ENCODE assay signal across 8 mouse cellular contexts in genomic region chr17:24209043-24209915, GRCm38 (mm10). TPM values are rescaled to one million over a fixed set of nuclear protein-coding genes. Genes with fewer than 3 reads are reported as not detected.
A peak's percentile ranks its signal among the peaks of the same experiment; 100 is the strongest.
DNase-seq lines count a peak whose midpoint lies in the region; ATAC-seq and TF ChIP-seq lines count a peak whose summit lies in the region.

Ntn3 (minus strand) TSS chr17:24209531.

- H3K36me3 ChIP-seq in ES-Bruce4 (ENCODE audit: control insufficient read depth, insufficient read depth, low read length, poor library complexity, severe bottlenecking): no peaks in the 10 kb centered on the region
- no peaks in the 10 kb centered on the region for H3K36me3 ChIP-seq in kidney, embryonic 15.5 days
- no peaks in the 10 kb centered on the region for H3K36me3 ChIP-seq in lung, embryonic 14.5 days (ENCODE audit: insufficient read depth)

- DNase-seq in Muller cell, postnatal 12 days (ENCODE audit: inconsistent ontology term): peak; percentile 56
- peak; percentile 86 for DNase-seq in embryo, embryonic 10.5 days (ENCODE audit: low spot score)
- DNase-seq in heart, adult 18-20 months: peak; percentile 60 to 66
- DNase-seq in lung, embryonic 14.5 days: peak; percentile 92
- peak; percentile 65 for DNase-seq in right cerebral cortex, adult 18-20 months
- DNase-seq in thymus, postnatal 14 days: no peak

- no peaks in the 10 kb centered on the region for H3K9me3 ChIP-seq in ES-Bruce4 (replicated peaks; ENCODE audit: control insufficient read depth, insufficient read depth, low read length, poor library complexity, severe bottlenecking)
- H3K9me3 ChIP-seq in kidney, embryonic 15.5 days (replicated peaks): no peaks in the 10 kb centered on the region
- H3K9me3 ChIP-seq in lung, embryonic 14.5 days (ENCODE audit: low read depth, low read length): no peaks in the 10 kb centered on the region

- peak within 1 kb of the TSS; percentile 96 for H3K4me2 ChIP-seq in kidney, embryonic 15.5 days
- H3K4me2 ChIP-seq in lung, embryonic 14.5 days: peak within 1 kb of the TSS; percentile 96

- H3K4me1 ChIP-seq in ES-Bruce4 (ENCODE audit: control insufficient read depth, insufficient read depth, low read length): peaks cover 3% of the 10 kb centered on the region
- H3K4me1 ChIP-seq in kidney, embryonic 15.5 days: peaks cover 74% of the 10 kb centered on the region
- H3K4me1 ChIP-seq in lung, embryonic 14.5 days (ENCODE audit: insufficient read depth): peaks cover 58% of the 10 kb centered on the region

- H3K27ac ChIP-seq in ES-Bruce4 (ENCODE audit: insufficient read depth, low read length): no peak within 1 kb of the TSS
- H3K27ac ChIP-seq in kidney, embryonic 15.5 days: peak within 1 kb of the TSS; percentile 84
- peak within 1 kb of the TSS; percentile 96 for H3K27ac ChIP-seq in lung, embryonic 14.5 days (ENCODE audit: low read depth)

- TF ChIP-seq POLR2A in ES-Bruce4 (IDR thresholded peaks at IDR 0.05; ENCODE audit: insufficient read depth, low read length): no peak

- whole genome bisulfite sequencing in kidney, embryonic 15.5 days: 3% methylated on average over 30 of the region's 43 CpGs
- under 1% methylated on average over 36 of the region's 43 CpGs for WGBS in lung, embryonic 14.5 days

- peak; percentile 40 for ATAC-seq in kidney, embryonic 15.5 days (replicated peaks; ENCODE audit: low FRiP score)
- peak; percentile 65 for ATAC-seq in lung, embryonic 14.5 days (ENCODE audit: insufficient read depth)

- peak within 1 kb of the TSS; percentile 40 for H3K4me3 ChIP-seq in ES-Bruce4 (ENCODE audit: low read depth, low read length)
- H3K4me3 ChIP-seq in kidney, embryonic 15.5 days (replicated peaks): peak within 1 kb of the TSS; percentile 73
- H3K4me3 ChIP-seq in lung, embryonic 14.5 days (ENCODE audit: low read depth, low read length): peak within 1 kb of the TSS; percentile 71

- TF ChIP-seq EP300 in ES-Bruce4 (IDR thresholded peaks at IDR 0.05; ENCODE audit: insufficient read depth, low read depth, low read length): no peak

- H3K27me3 ChIP-seq in ES-Bruce4 (ENCODE audit: control insufficient read depth, insufficient read depth, low read length, poor library complexity, severe bottlenecking): no peaks in the 10 kb centered on the region
- peaks cover 43% of the 10 kb centered on the region for H3K27me3 ChIP-seq in kidney, embryonic 15.5 days
- peaks cover 20% of the 10 kb centered on the region for H3K27me3 ChIP-seq in lung, embryonic 14.5 days (ENCODE audit: insufficient read depth, low read length)

- no peak for TF ChIP-seq CTCF in ES-Bruce4 (IDR thresholded peaks at IDR 0.05; ENCODE audit: low read depth, low read length)
- no peak for TF ChIP-seq CTCF in lung, embryonic 14.5 days (IDR thresholded peaks at IDR 0.05; ENCODE audit: low read depth)

- peak within 1 kb of the TSS; percentile 47 for H3K9ac ChIP-seq in ES-Bruce4 (ENCODE audit: low read depth, poor library complexity, severe bottlenecking)
- H3K9ac ChIP-seq in kidney, embryonic 15.5 days: peak within 1 kb of the TSS; percentile 64
- peak within 1 kb of the TSS; percentile 69 for H3K9ac ChIP-seq in lung, embryonic 14.5 days

RNA-seq across cellular contexts. Expression of gene Ntn3, which starts in this region (rescaled TPM):
- polyA plus RNA-seq in ES-Bruce4 (2011; ENCODE audit: insufficient read depth, insufficient read length, low read depth, missing spikeins): 0.88 and 0.96 TPM in 2 replicates
- under 1 TPM; 0.67 to 0.72 TPM for total RNA-seq in heart, adult 18-20 months (2021)
- 5.1 and 5.6 TPM in 2 replicates for polyA plus RNA-seq in kidney, embryonic 15.5 days (2015; fragmentation: Nextera tagmentation; extraction: Ambion mirVana)
- 8.2 and 10.3 TPM in 2 replicates for polyA plus RNA-seq in lung, embryonic 14.5 days (2014; fragmentation: Nextera tagmentation; extraction: Ambion mirVana)

Comparison
In these comparisons a context has a peak if more than half of its experiments do, and no peak if none do; other contexts are left out.
1. Peak in DNase-seq in heart, adult 18-20 months; RNA of the gene not detected or under 1 TPM.